In the genomic region with DNA sequence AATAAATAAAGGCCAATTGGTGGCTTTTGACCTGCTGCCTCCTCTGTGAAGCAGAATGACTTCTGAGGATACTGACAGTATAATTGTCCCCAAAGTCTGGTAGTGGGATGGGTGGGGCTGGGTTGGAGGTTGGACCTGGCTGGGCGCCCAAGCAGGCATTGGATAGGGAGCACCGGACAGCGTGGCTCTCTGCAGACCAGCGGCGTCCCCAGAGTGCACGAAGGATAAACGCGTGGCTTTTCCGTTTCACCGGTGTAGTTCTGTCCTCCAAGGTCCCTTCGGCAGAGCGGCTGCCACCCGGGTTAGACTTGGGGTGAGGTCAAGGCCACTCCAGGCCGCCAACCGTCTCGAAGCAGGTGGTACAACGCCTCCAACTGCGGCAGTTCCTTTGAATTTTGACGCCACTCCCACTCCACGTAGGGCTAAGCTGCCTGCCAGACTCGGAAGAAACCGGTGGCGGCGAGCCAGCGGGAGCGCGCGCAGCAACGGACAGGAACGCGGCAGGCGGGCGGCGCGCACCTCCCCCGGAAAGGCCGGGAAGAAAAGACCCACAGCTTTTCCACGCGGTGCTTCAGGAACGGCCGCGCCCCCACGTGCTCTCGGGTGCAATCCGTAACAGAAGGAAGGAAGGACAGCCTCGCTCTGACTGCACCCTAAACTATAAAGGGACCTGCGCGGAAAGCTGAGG, we compare ENCODE assay signal across 8 mouse cellular contexts. TPM values are rescaled to one million over a fixed set of nuclear protein-coding genes. Genes with fewer than 3 reads are reported as not detected.
A peak's percentile ranks its signal among the peaks of the same experiment; 100 is the strongest.
DNase-seq lines count a peak whose midpoint lies in the region; ATAC-seq lines count a peak whose summit lies in the region.

No protein-coding gene starts in this region.

- peak; percentile 81 for ATAC-seq in hindbrain, embryonic 11.5 days (ENCODE audit: low FRiP score)

- no peaks in the 10 kb centered on the region for H3K36me3 ChIP-seq in hindbrain, embryonic 11.5 days (ENCODE audit: control insufficient read depth, insufficient read depth, low read length)

- DNase-seq in NIH3T3 (ENCODE audit: low read depth), result peak; percentile 85
- peak; percentile 82 to 84 for DNase-seq in cerebellum, postnatal 14 days
- DNase-seq in frontal cortex, postnatal 10 days (ENCODE audit: low spot score in 2 of 2), result peak; percentile 75
- peak; percentile 71 for DNase-seq in hindbrain, embryonic 11.5 days (ENCODE audit: low spot score)
- peak; percentile 61 to 74 for DNase-seq in layer of hippocampus, postnatal 25 days (ENCODE audit: extremely low spot score in 1 of 2, low spot score in 1 of 2)
- peak; percentile 88 for DNase-seq in lung, postnatal 10 days
- DNase-seq in retina, embryonic 14.5 days (ENCODE audit: low spot score), result peak; percentile 72
- DNase-seq in thymus, postnatal 4 days, result peak; percentile 79

- H3K9me3 ChIP-seq in hindbrain, embryonic 11.5 days (ENCODE audit: control insufficient read depth, low read length), result no peaks in the 10 kb centered on the region

- H3K9ac ChIP-seq in hindbrain, embryonic 11.5 days (ENCODE audit: low read depth, low read length), result peak overlapping the region; percentile 44

- H3K4me2 ChIP-seq in hindbrain, embryonic 11.5 days (replicated peaks; ENCODE audit: low read depth, low read length), result peak overlapping the region; percentile 59

- 1% methylated on average over 48 of the region's 48 CpGs for WGBS in hindbrain, embryonic 11.5 days

- H3K4me3 ChIP-seq in hindbrain, embryonic 11.5 days (ENCODE audit: low read depth, low read length), result peak overlapping the region; percentile 38

- H3K27me3 ChIP-seq in hindbrain, embryonic 11.5 days (ENCODE audit: control insufficient read depth, insufficient read depth, low read length), result peaks cover 2% of the 10 kb centered on the region; the same call in 1 of the 2 replicates

- no peak overlapping the region for H3K27ac ChIP-seq in hindbrain, embryonic 11.5 days (ENCODE audit: low read depth, low read length)

- no peaks in the 10 kb centered on the region for H3K4me1 ChIP-seq in hindbrain, embryonic 11.5 days (replicated peaks; ENCODE audit: control insufficient read depth, insufficient read depth, low read length)

RNA-seq across cellular contexts. Expression of a gene that starts 22.5 kb away (rescaled TPM):
- polyA plus RNA-seq in hindbrain, embryonic 11.5 days (2014; fragmentation: Nextera tagmentation; extraction: Ambion mirVana), result 56.5 and 57.8 TPM in 2 replicates
- 1 to 10 TPM; 5.7 to 6.9 TPM for total RNA-seq in layer of hippocampus, postnatal 25 days (2021)

RNA-seq across cellular contexts. Expression of a gene that starts 32.9 kb away (rescaled TPM):
- 21.9 and 26.6 TPM in 2 replicates for polyA plus RNA-seq in hindbrain, embryonic 11.5 days (2014; fragmentation: Nextera tagmentation; extraction: Ambion mirVana)
- total RNA-seq in layer of hippocampus, postnatal 25 days (2021), result 10 to 100 TPM; 22.8 to 23.7 TPM

RNA-seq across cellular contexts. Expression of a gene that starts 33.0 kb away (rescaled TPM):
- 2.4 and 3.1 TPM in 2 replicates for polyA plus RNA-seq in hindbrain, embryonic 11.5 days (2014; fragmentation: Nextera tagmentation; extraction: Ambion mirVana)
- 1 to 10 TPM; 9.8 TPM for total RNA-seq in layer of hippocampus, postnatal 25 days (2021)

RNA-seq across cellular contexts. Expression of a gene that starts 38.0 kb away (rescaled TPM):
- not detected in 2 replicates for polyA plus RNA-seq in hindbrain, embryonic 11.5 days (2014; fragmentation: Nextera tagmentation; extraction: Ambion mirVana)
- total RNA-seq in layer of hippocampus, postnatal 25 days (2021), result not detected
